Mouse (Mus musculus): ENCODE results near the gene H60b. TPM values are rescaled to one million over a fixed set of nuclear protein-coding genes. Genes with fewer than 3 reads are reported as not detected.
A peak's percentile ranks its signal among the peaks of the same experiment; 100 is the strongest.
"Not testable (repeated sequence)": the region's sequence is repeated elsewhere in the genome, so short reads cannot be mapped to it uniquely, and the experiment has no call there.

The H60b gene
- polyA plus RNA-seq, 1 experiment from 2014 or later: 0.56 TPM

GRCm38 (mm10) chr10:22270879-22271786, 112.7 kb downstream of the H60b start:
- H3K36me3 ChIP-seq (ENCODE audit: control insufficient read depth, insufficient read depth); H3K4me3 ChIP-seq (ENCODE audit: low read length); H3K27ac ChIP-seq (ENCODE audit: low read length); H3K9me3 ChIP-seq (replicated peaks; ENCODE audit: control insufficient read depth, low read length); H3K4me2 ChIP-seq (ENCODE audit: low read depth, low read length); ATAC-seq (replicated peaks; ENCODE audit: extremely low read depth, insufficient read depth, low FRiP score); H3K27me3 ChIP-seq (ENCODE audit: control insufficient read depth, insufficient read depth, low read length); H3K9ac ChIP-seq (ENCODE audit: low read length); H3K4me1 ChIP-seq (ENCODE audit: control insufficient read depth, insufficient read depth, low read length): not testable (repeated sequence)
- WGBS: 39% methylated on average over 8 of the region's 8 CpGs

GRCm38 (mm10) chr10:22272914-22273683, 114.7 kb downstream of the H60b start:
- ATAC-seq (replicated peaks; ENCODE audit: extremely low read depth, insufficient read depth, low FRiP score): 0 out of 2 replicates have a peak, but pooled peaks have one; percentile 41
- not testable (repeated sequence) for H3K36me3 ChIP-seq (ENCODE audit: control insufficient read depth, insufficient read depth); H3K27ac ChIP-seq (ENCODE audit: low read length); H3K9me3 ChIP-seq (replicated peaks; ENCODE audit: control insufficient read depth, low read length); H3K27me3 ChIP-seq (ENCODE audit: control insufficient read depth, insufficient read depth, low read length); H3K4me1 ChIP-seq (ENCODE audit: control insufficient read depth, insufficient read depth, low read length)
- H3K9ac ChIP-seq (ENCODE audit: low read length): peak overlapping the region; percentile 57
- H3K4me2 ChIP-seq (ENCODE audit: low read depth, low read length): peak overlapping the region; percentile 94
- peak overlapping the region; percentile 65 for H3K4me3 ChIP-seq (ENCODE audit: low read length)
- 3% methylated on average over 36 of the region's 37 CpGs for WGBS

GRCm38 (mm10) chr10:22273684-22274305, 115.4 kb downstream of the H60b start:
- Histone ChIP-seq H3K4me2 (ENCODE audit: low read depth, low read length) (peak overlapping the region; percentile 94), H3K9me3 (replicated peaks; ENCODE audit: control insufficient read depth, low read length) (no peaks in the 10 kb centered on the region), H3K4me3 (ENCODE audit: low read length) (peak overlapping the region; percentile 65), H3K27me3 (ENCODE audit: control insufficient read depth, insufficient read depth, low read length) (0 out of 2 replicates have a peak, but pooled peaks cover 2% of the 10 kb centered on the region), H3K36me3 (ENCODE audit: control insufficient read depth, insufficient read depth) (no peaks in the 10 kb centered on the region), H3K4me1 (ENCODE audit: control insufficient read depth, insufficient read depth, low read length) (no peaks in the 10 kb centered on the region), H3K27ac (ENCODE audit: low read length) (no peak overlapping the region), H3K9ac (ENCODE audit: low read length) (peak overlapping the region; percentile 57)
- under 1% methylated on average over 41 of the region's 41 CpGs for WGBS
- no peak for ATAC-seq (replicated peaks; ENCODE audit: extremely low read depth, insufficient read depth, low FRiP score)

- Histone ChIP-seq H3K9ac (ENCODE audit: low read length) (no peak overlapping the region; the same call in 1 of the 2 replicates), H3K36me3 (ENCODE audit: control insufficient read depth, insufficient read depth) (no peaks in the 10 kb centered on the region), H3K9me3 (replicated peaks; ENCODE audit: control insufficient read depth, low read length) (no peaks in the 10 kb centered on the region), H3K4me1 (ENCODE audit: control insufficient read depth, insufficient read depth, low read length) (no peaks in the 10 kb centered on the region), H3K4me3 (ENCODE audit: low read length) (peak overlapping the region; percentile 65), H3K27ac (ENCODE audit: low read length) (no peak overlapping the region), H3K27me3 (ENCODE audit: control insufficient read depth, insufficient read depth, low read length) (0 out of 2 replicates have a peak, but pooled peaks cover 2% of the 10 kb centered on the region), H3K4me2 (ENCODE audit: low read depth, low read length) (peak overlapping the region; percentile 94)
- WGBS: 12% methylated on average over 19 of the region's 19 CpGs
- ATAC-seq (replicated peaks; ENCODE audit: extremely low read depth, insufficient read depth, low FRiP score): no peak
These were observed 116.2 kb downstream of the H60b start for GRCm38 (mm10) chr10:22274445-22275057.

GRCm38 (mm10) chr10:22278468-22278867, 120.1 kb downstream of the H60b start:
- H3K4me3 ChIP-seq (ENCODE audit: low read length); H3K27me3 ChIP-seq (ENCODE audit: control insufficient read depth, insufficient read depth, low read length); ATAC-seq (replicated peaks; ENCODE audit: extremely low read depth, insufficient read depth, low FRiP score); H3K9ac ChIP-seq (ENCODE audit: low read length); H3K4me2 ChIP-seq (ENCODE audit: low read depth, low read length); H3K36me3 ChIP-seq (ENCODE audit: control insufficient read depth, insufficient read depth); H3K27ac ChIP-seq (ENCODE audit: low read length); H3K9me3 ChIP-seq (replicated peaks; ENCODE audit: control insufficient read depth, low read length); H3K4me1 ChIP-seq (ENCODE audit: control insufficient read depth, insufficient read depth, low read length): not testable (repeated sequence)
- WGBS: 86% methylated on average over 2 of the region's 2 CpGs

DNA sequence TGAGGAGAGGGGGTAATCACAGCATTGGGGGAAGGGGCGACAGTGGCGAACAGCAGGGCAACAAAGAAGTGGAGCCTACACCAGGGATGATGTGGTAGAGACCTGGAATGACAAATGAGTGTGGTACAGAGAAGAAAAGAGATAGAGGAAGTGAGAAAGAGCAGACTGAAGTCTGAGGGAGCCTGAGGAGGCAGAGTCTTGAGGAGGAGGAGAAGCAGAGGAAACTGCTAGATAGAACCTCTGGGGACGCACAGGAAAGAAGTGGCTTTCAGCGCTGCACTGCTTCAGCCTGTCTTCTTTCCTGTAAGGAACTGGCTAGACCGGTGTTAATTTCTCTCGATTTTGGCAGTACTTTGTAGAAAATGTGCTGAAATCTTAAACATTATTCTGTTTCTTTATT, 124.4 kb downstream of the H60b start:
- no peak overlapping the region for H3K9ac ChIP-seq (ENCODE audit: low read length)
- no peaks in the 10 kb centered on the region for H3K9me3 ChIP-seq (replicated peaks; ENCODE audit: control insufficient read depth, low read length)
- ATAC-seq (replicated peaks; ENCODE audit: extremely low read depth, insufficient read depth, low FRiP score): no peak
- H3K36me3 ChIP-seq (ENCODE audit: control insufficient read depth, insufficient read depth): no peaks in the 10 kb centered on the region
- no peaks in the 10 kb centered on the region for H3K27me3 ChIP-seq (ENCODE audit: control insufficient read depth, insufficient read depth, low read length)
- no peak overlapping the region for H3K4me3 ChIP-seq (ENCODE audit: low read length)
- H3K4me1 ChIP-seq (ENCODE audit: control insufficient read depth, insufficient read depth, low read length): no peaks in the 10 kb centered on the region
- no peak overlapping the region for H3K27ac ChIP-seq (ENCODE audit: low read length)
- 30% methylated on average over 6 of the region's 6 CpGs for WGBS
- H3K4me2 ChIP-seq (ENCODE audit: low read depth, low read length): no peak overlapping the region

- H3K4me2 ChIP-seq (ENCODE audit: low read depth, low read length): no peak overlapping the region
- H3K4me3 ChIP-seq (ENCODE audit: low read length): no peak overlapping the region
- H3K4me1 ChIP-seq (ENCODE audit: control insufficient read depth, insufficient read depth, low read length): no peaks in the 10 kb centered on the region
- no peaks in the 10 kb centered on the region for H3K36me3 ChIP-seq (ENCODE audit: control insufficient read depth, insufficient read depth)
- H3K27ac ChIP-seq (ENCODE audit: low read length): no peak overlapping the region
- no peaks in the 10 kb centered on the region for H3K9me3 ChIP-seq (replicated peaks; ENCODE audit: control insufficient read depth, low read length)
- no peak for ATAC-seq (replicated peaks; ENCODE audit: extremely low read depth, insufficient read depth, low FRiP score)
- H3K9ac ChIP-seq (ENCODE audit: low read length): no peak overlapping the region
- H3K27me3 ChIP-seq (ENCODE audit: control insufficient read depth, insufficient read depth, low read length): no peaks in the 10 kb centered on the region
- WGBS: 36% methylated on average over 1 of the region's 1 CpGs
These were observed 137.3 kb downstream of the H60b start for GRCm38 (mm10) chr10:22295676-22296075.

- WGBS: 67% methylated on average over 5 of the region's 5 CpGs
- H3K27me3 ChIP-seq (ENCODE audit: control insufficient read depth, insufficient read depth, low read length): no peaks in the 10 kb centered on the region
- H3K9ac ChIP-seq (ENCODE audit: low read length): no peak overlapping the region
- H3K4me2 ChIP-seq (ENCODE audit: low read depth, low read length): no peak overlapping the region
- no peak overlapping the region for H3K4me3 ChIP-seq (ENCODE audit: low read length)
- H3K27ac ChIP-seq (ENCODE audit: low read length): no peak overlapping the region
- no peaks in the 10 kb centered on the region for H3K36me3 ChIP-seq (ENCODE audit: control insufficient read depth, insufficient read depth)
- no peak for ATAC-seq (replicated peaks; ENCODE audit: extremely low read depth, insufficient read depth, low FRiP score)
- no peaks in the 10 kb centered on the region for H3K9me3 ChIP-seq (replicated peaks; ENCODE audit: control insufficient read depth, low read length)
- H3K4me1 ChIP-seq (ENCODE audit: control insufficient read depth, insufficient read depth, low read length): no peaks in the 10 kb centered on the region
These were observed 138.8 kb downstream of the H60b start for GRCm38 (mm10) chr10:22297033-22297762.

Measured in heart, embryonic 16.5 days (tissue).